Mouse (Mus musculus): ENCODE results near the gene Pan2. TPM values are rescaled to one million over a fixed set of nuclear protein-coding genes. Genes with fewer than 3 reads are reported as not detected.

Pan2 gene
- polyA plus RNA-seq, 1 experiment = 0.31 TPM

- Histone ChIP-seq H3K27me3 (ENCODE audit: control insufficient read depth) (no peaks in the 10 kb centered on the region), H3K36me3 (ENCODE audit: control insufficient read depth) (no peaks in the 10 kb centered on the region), H3K9me3 (ENCODE audit: control insufficient read depth, low read length) (no peaks in the 10 kb centered on the region), H3K4me1 (ENCODE audit: control insufficient read depth) (peaks cover 10% of the 10 kb centered on the region), H3K4me3 (replicated peaks) (no peak overlapping the region)
- TF ChIP-seq TAL1 (IDR thresholded peaks at IDR 0.05; ENCODE audit: low read length) = no peak; the same call in 2 of the 3 replicates
- TF ChIP-seq GATA1 (IDR thresholded peaks at IDR 0.05; ENCODE audit: low read length) = no peak
Measured at GRCm38 (mm10) chr10:128298243-128298642, 4.9 kb upstream of the Pan2 start.

- Histone ChIP-seq H3K4me3 (replicated peaks) (no peak within 1 kb of the TSS), H3K4me1 (ENCODE audit: control insufficient read depth) (peaks cover 11% of the 10 kb centered on the region), H3K27me3 (ENCODE audit: control insufficient read depth) (no peaks in the 10 kb centered on the region), H3K36me3 (ENCODE audit: control insufficient read depth) (no peaks in the 10 kb centered on the region), H3K9me3 (ENCODE audit: control insufficient read depth, low read length) (no peaks in the 10 kb centered on the region)
- TF ChIP-seq TAL1 (IDR thresholded peaks at IDR 0.05; ENCODE audit: low read length) (no peak), GATA1 (IDR thresholded peaks at IDR 0.05; ENCODE audit: low read length) (no peak)
Measured at GRCm38 (mm10) chr10:128298702-128299171, 4.4 kb upstream of the Pan2 start, which contains the start of gene Il23a. Gene Il23a (minus strand): TSS chr10:128298752.

- Histone ChIP-seq H3K4me3 (replicated peaks) (peak overlapping the region; percentile 80), H3K27me3 (ENCODE audit: control insufficient read depth) (no peaks in the 10 kb centered on the region), H3K9me3 (ENCODE audit: control insufficient read depth, low read length) (no peaks in the 10 kb centered on the region), H3K4me1 (ENCODE audit: control insufficient read depth) (peaks cover 32% of the 10 kb centered on the region), H3K36me3 (ENCODE audit: control insufficient read depth) (peaks cover 29% of the 10 kb centered on the region)
- TF ChIP-seq TAL1 (IDR thresholded peaks at IDR 0.05; ENCODE audit: low read length) (no peak), GATA1 (IDR thresholded peaks at IDR 0.05; ENCODE audit: low read length) (no peak)
Measured at GRCm38 (mm10) chr10:128302357-128302756, 778 bp upstream of the Pan2 start.

- Histone ChIP-seq H3K36me3 (ENCODE audit: control insufficient read depth) (peaks cover 31% of the 10 kb centered on the region), H3K4me1 (ENCODE audit: control insufficient read depth) (peaks cover 32% of the 10 kb centered on the region), H3K27me3 (ENCODE audit: control insufficient read depth) (no peaks in the 10 kb centered on the region), H3K4me3 (replicated peaks) (peak overlapping the region; percentile 80), H3K9me3 (ENCODE audit: control insufficient read depth, low read length) (no peaks in the 10 kb centered on the region)
- TF ChIP-seq TAL1 (IDR thresholded peaks at IDR 0.05; ENCODE audit: low read length) (no peak), GATA1 (IDR thresholded peaks at IDR 0.05; ENCODE audit: low read length) (no peak)
Measured at GRCm38 (mm10) chr10:128302785-128303125, 380 bp upstream of the Pan2 start.

DNA sequence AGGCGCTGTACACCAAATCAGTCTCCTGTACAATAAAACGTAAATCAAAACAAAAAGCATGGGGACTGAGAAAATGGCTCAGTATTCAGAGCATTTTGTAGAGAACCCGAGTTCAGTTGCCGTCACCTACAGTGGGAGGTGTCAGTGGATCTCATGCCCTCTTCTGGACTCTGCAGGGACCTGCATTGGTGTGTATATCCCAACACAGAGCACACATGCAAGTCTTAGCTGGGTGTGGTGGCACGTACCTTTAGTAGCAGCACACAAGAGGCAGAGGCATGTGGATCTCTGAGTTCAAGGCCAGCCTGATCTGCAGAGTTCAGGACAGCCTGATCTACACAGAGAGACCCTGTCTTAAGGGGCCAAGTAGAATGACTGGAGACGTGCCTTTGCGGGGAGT lies 6.5 kb downstream of the Pan2 start:
- H3K36me3 ChIP-seq (ENCODE audit: control insufficient read depth) = peaks cover 93% of the 10 kb centered on the region
- H3K4me1 ChIP-seq (ENCODE audit: control insufficient read depth) = peaks cover 12% of the 10 kb centered on the region
- no peaks in the 10 kb centered on the region for H3K9me3 ChIP-seq (ENCODE audit: control insufficient read depth, low read length)
- TF ChIP-seq TAL1 (IDR thresholded peaks at IDR 0.05; ENCODE audit: low read length) (no peak), GATA1 (IDR thresholded peaks at IDR 0.05; ENCODE audit: low read length) (no peak)
- no peaks in the 10 kb centered on the region for H3K27me3 ChIP-seq (ENCODE audit: control insufficient read depth)
- H3K4me3 ChIP-seq (replicated peaks) = no peak overlapping the region

GRCm38 (mm10) chr10:128310177-128310576 lies 7.0 kb downstream of the Pan2 start:
- TF ChIP-seq TAL1 (IDR thresholded peaks at IDR 0.05; ENCODE audit: low read length) (no peak), GATA1 (IDR thresholded peaks at IDR 0.05; ENCODE audit: low read length) (no peak)
- peaks cover 95% of the 10 kb centered on the region for H3K36me3 ChIP-seq (ENCODE audit: control insufficient read depth)

GRCm38 (mm10) chr10:128310902-128311301 lies 7.8 kb downstream of the Pan2 start:
- Histone ChIP-seq H3K27me3 (ENCODE audit: control insufficient read depth) (no peaks in the 10 kb centered on the region), H3K4me1 (ENCODE audit: control insufficient read depth) (peaks cover 14% of the 10 kb centered on the region), H3K9me3 (ENCODE audit: control insufficient read depth, low read length) (no peaks in the 10 kb centered on the region), H3K4me3 (replicated peaks) (no peak overlapping the region), H3K36me3 (ENCODE audit: control insufficient read depth) (peaks cover 95% of the 10 kb centered on the region)
- TF ChIP-seq GATA1 (IDR thresholded peaks at IDR 0.05; ENCODE audit: low read length) (no peak), TAL1 (IDR thresholded peaks at IDR 0.05; ENCODE audit: low read length) (no peak)

More at GRCm38 (mm10) chr10:128310177-128310576, 7.0 kb downstream of the Pan2 start:
- peaks cover 12% of the 10 kb centered on the region for H3K4me1 ChIP-seq (ENCODE audit: control insufficient read depth)
- no peaks in the 10 kb centered on the region for H3K9me3 ChIP-seq (ENCODE audit: control insufficient read depth, low read length)
- no peaks in the 10 kb centered on the region for H3K27me3 ChIP-seq (ENCODE audit: control insufficient read depth)
- H3K4me3 ChIP-seq (replicated peaks) = no peak overlapping the region

DNA sequence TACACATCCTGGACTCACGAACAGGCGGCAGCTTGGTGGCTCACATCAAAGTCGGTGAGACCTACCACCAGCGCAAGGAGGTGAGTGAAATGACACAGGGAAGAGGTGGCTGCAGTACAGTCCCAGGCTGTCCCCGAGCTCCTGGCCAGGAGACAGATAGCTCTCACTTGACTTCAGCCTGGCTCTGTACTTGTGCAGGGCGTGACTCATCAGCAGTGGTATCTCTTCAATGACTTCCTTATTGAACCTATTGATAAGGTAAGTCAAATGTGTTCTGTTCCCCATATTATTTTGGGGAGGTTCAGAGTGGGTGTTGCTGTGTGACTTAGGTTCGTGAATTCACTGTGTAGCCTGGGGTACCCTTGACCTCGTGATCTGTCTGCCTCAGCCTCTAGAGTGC lies 12.4 kb downstream of the Pan2 start:
- peaks cover 11% of the 10 kb centered on the region for H3K4me1 ChIP-seq (ENCODE audit: control insufficient read depth)
- no peaks in the 10 kb centered on the region for H3K9me3 ChIP-seq (ENCODE audit: control insufficient read depth, low read length)
- TF ChIP-seq TAL1 (IDR thresholded peaks at IDR 0.05; ENCODE audit: low read length) (no peak), GATA1 (IDR thresholded peaks at IDR 0.05; ENCODE audit: low read length) (no peak)
- peaks cover 97% of the 10 kb centered on the region for H3K36me3 ChIP-seq (ENCODE audit: control insufficient read depth)
- no peak overlapping the region for H3K4me3 ChIP-seq (replicated peaks)
- H3K27me3 ChIP-seq (ENCODE audit: control insufficient read depth) = no peaks in the 10 kb centered on the region

GRCm38 (mm10) chr10:128321641-128322040 lies 18.5 kb downstream of the Pan2 start:
- peak overlapping the region; percentile 80 for H3K4me3 ChIP-seq (replicated peaks)
- H3K4me1 ChIP-seq (ENCODE audit: control insufficient read depth) = peaks cover 28% of the 10 kb centered on the region
- H3K36me3 ChIP-seq (ENCODE audit: control insufficient read depth) = peaks cover 62% of the 10 kb centered on the region
- TF ChIP-seq GATA1 (IDR thresholded peaks at IDR 0.05; ENCODE audit: low read length) = no peak
- TF ChIP-seq TAL1 (IDR thresholded peaks at IDR 0.05; ENCODE audit: low read length) = no peak
- H3K27me3 ChIP-seq (ENCODE audit: control insufficient read depth) = no peaks in the 10 kb centered on the region
- H3K9me3 ChIP-seq (ENCODE audit: control insufficient read depth, low read length) = no peaks in the 10 kb centered on the region

All from erythroblast, embryonic 14.5 days (primary cell).